Mouse (Mus musculus) stomach, postnatal 0 days (tissue): ENCODE data around the gene Dbp.

Experiments
- CTCF ChIP-seq: IDR thresholded peaks from 2 replicates; pipeline ENCODE4 v1.5.1; 2016; ENCODE audit warnings: antibody characterized with exemption, low read depth, mild to moderate bottlenecking, moderate library complexity
- EP300 ChIP-seq: optimal IDR thresholded peaks from 2 replicates; pipeline ENCODE3; 2016; ENCODE audit warnings: antibody characterized with exemption

- TF ChIP-seq CTCF (no peak), EP300 (no peak)
These were observed 5.3 kb upstream of the Dbp start, which contains the start of gene Car11 for GRCm38 (mm10) chr7:45699523-45700141.
